Mouse (Mus musculus): ENCODE measurements around the gene Msh5. TPM values are rescaled to one million over a fixed set of nuclear protein-coding genes. Genes with fewer than 3 reads are reported as not detected.

The Msh5 gene
- polyA plus RNA-seq, 1 experiment from 2014 or later, result 1.8 TPM

DNA sequence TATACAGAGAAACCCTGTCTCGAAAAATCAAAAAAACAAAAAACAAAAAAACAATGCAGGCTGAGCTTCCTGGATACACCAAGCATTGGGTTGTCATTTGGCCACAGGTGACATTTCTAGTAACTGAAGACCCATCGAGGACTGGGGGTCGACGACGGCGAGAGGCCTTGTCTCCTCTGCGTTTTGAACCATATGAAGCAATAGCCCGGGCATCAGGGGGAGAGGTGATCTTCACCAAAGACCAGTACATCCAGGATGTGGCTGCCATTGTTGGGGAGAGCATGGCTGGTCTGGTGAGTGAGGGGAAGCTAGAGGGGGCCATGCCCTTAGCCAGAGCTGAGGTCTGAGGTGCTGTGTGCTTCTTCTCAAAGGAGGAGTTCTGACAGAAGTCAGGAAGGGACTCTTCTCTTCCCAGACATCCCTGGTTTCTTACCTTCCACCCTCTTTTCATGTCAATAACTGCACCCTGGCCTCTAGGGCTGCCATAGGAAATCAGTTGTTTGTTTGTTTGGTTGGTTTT, 23.9 kb downstream of the Msh5 start:
- no peak overlapping the region for H3K27ac ChIP-seq (ENCODE audit: low read depth, low read length)
- no peak overlapping the region for H3K4me3 ChIP-seq (ENCODE audit: low read length)
- no peaks in the 10 kb centered on the region for H3K36me3 ChIP-seq (ENCODE audit: control insufficient read depth, insufficient read depth, low read length)
- peaks cover 9% of the 10 kb centered on the region for H3K4me1 ChIP-seq (ENCODE audit: control insufficient read depth, insufficient read depth, low read depth, low read length)
- WGBS, result 95% methylated on average over 8 of the region's 8 CpGs
- no peak for ATAC-seq
- H3K9ac ChIP-seq (ENCODE audit: low read depth, low read length), result no peak overlapping the region
- no peak overlapping the region for H3K4me2 ChIP-seq (ENCODE audit: low read length)
- H3K9me3 ChIP-seq (ENCODE audit: control insufficient read depth, low read length), result no peaks in the 10 kb centered on the region
- no peaks in the 10 kb centered on the region for H3K27me3 ChIP-seq (replicated peaks; ENCODE audit: control insufficient read depth, insufficient read depth, low read length)

DNA sequence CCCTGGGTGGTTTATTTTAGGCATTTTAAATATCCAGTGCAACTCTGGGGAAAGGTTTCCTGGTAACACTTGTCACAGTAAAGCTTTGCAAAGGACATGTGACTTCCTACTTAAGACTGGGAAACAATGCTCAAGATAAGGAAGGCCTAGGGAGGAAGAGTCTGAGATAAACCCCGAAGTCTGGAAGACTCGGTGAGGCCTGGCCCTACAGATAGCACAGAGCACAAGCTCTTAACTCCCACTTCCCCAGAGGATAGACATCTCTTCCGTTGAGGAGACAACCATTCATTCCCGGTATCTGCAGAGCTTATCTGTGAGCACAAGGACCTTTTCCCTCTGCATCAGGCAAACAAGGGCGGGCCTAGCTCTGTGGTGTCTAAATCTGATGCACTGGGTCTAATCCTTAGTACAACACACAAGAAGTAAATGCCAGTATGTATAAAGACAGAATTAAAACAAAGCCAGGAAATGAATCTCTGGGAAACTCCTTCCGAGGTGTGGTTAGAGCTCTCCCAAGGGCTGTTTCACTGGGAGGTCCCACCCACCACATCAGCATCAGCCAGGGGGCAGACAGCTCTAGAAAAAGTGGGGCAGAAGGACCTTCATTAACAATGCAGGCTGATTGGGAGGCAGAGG, 24.6 kb downstream of the Msh5 start:
- no peak for ATAC-seq
- H3K4me3 ChIP-seq (ENCODE audit: low read length), result no peak overlapping the region
- H3K27ac ChIP-seq (ENCODE audit: low read depth, low read length), result no peak overlapping the region
- WGBS, result 66% methylated on average over 6 of the region's 6 CpGs
- H3K9me3 ChIP-seq (ENCODE audit: control insufficient read depth, low read length), result no peaks in the 10 kb centered on the region
- H3K27me3 ChIP-seq (replicated peaks; ENCODE audit: control insufficient read depth, insufficient read depth, low read length), result no peaks in the 10 kb centered on the region
- no peak overlapping the region for H3K4me2 ChIP-seq (ENCODE audit: low read length)
- no peak overlapping the region for H3K9ac ChIP-seq (ENCODE audit: low read depth, low read length)
- H3K36me3 ChIP-seq (ENCODE audit: control insufficient read depth, insufficient read depth, low read length), result 0 out of 2 replicates have a peak, but pooled peaks cover 2% of the 10 kb centered on the region
- peaks cover 5% of the 10 kb centered on the region for H3K4me1 ChIP-seq (ENCODE audit: control insufficient read depth, insufficient read depth, low read depth, low read length)

- 7% methylated on average over 17 of the region's 17 CpGs for WGBS
- H3K4me1 ChIP-seq (ENCODE audit: control insufficient read depth, insufficient read depth, low read depth, low read length), result peaks cover 5% of the 10 kb centered on the region
- peaks cover 3% of the 10 kb centered on the region; the same call in 1 of the 2 replicates for H3K36me3 ChIP-seq (ENCODE audit: control insufficient read depth, insufficient read depth, low read length)
- no peak overlapping the region for H3K9ac ChIP-seq (ENCODE audit: low read depth, low read length)
- H3K9me3 ChIP-seq (ENCODE audit: control insufficient read depth, low read length), result no peaks in the 10 kb centered on the region
- no peak overlapping the region for H3K4me3 ChIP-seq (ENCODE audit: low read length)
- no peak overlapping the region for H3K27ac ChIP-seq (ENCODE audit: low read depth, low read length)
- no peaks in the 10 kb centered on the region for H3K27me3 ChIP-seq (replicated peaks; ENCODE audit: control insufficient read depth, insufficient read depth, low read length)
- H3K4me2 ChIP-seq (ENCODE audit: low read length), result peak overlapping the region; percentile 30
- no peak; the same call in 1 of the 2 replicates for ATAC-seq
Observed at GRCm38 (mm10) chr17:35021163-35021808, 25.3 kb downstream of the Msh5 start.

DNA sequence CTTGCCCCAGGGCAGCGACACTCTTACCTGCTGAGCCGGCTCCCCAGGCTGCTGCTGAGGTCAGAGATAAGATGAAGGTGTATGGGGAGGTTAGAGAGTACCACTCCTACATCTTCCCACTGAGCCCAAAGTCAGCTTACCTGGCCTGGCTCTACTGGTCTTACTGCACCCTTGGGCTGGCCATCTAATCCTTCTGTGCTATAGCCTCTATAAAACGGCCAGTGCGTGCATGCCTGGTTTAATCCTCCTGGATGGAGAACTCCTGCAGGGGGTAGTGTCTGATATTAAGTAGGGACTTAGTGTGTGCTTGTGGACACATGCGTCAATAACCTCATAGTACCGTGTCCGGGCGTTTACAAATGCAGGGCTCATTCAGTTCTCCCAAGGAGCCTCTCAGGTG, 26.0 kb downstream of the Msh5 start:
- H3K9me3 ChIP-seq (ENCODE audit: control insufficient read depth, low read length), result no peaks in the 10 kb centered on the region
- ATAC-seq, result no peak
- no peak overlapping the region for H3K27ac ChIP-seq (ENCODE audit: low read depth, low read length)
- H3K9ac ChIP-seq (ENCODE audit: low read depth, low read length), result no peak overlapping the region
- H3K36me3 ChIP-seq (ENCODE audit: control insufficient read depth, insufficient read depth, low read length), result peaks cover 5% of the 10 kb centered on the region; the same call in 1 of the 2 replicates
- no peak overlapping the region for H3K4me2 ChIP-seq (ENCODE audit: low read length)
- no peak overlapping the region for H3K4me3 ChIP-seq (ENCODE audit: low read length)
- peaks cover 8% of the 10 kb centered on the region for H3K4me1 ChIP-seq (ENCODE audit: control insufficient read depth, insufficient read depth, low read depth, low read length)
- no peaks in the 10 kb centered on the region for H3K27me3 ChIP-seq (replicated peaks; ENCODE audit: control insufficient read depth, insufficient read depth, low read length)
- 88% methylated on average over 8 of the region's 8 CpGs for WGBS

DNA sequence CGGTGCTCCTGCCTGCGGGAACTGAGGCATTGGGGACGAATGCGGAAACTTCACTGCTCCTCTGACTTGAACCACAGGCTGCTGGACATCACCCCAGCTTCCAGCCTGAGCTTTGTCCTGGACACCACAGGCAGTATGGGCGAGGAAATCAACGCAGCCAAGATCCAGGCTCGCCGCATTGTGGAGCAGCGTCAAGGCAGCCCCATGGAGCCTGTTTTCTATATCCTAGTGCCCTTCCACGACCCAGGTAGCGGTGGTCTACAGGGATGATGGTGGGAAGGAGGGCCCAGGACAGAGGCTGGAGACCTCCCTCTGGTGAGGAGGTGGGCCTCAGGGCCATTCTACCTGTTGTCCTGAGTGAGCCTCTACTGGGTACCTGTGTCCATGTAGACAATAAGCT, 26.7 kb downstream of the Msh5 start:
- H3K4me2 ChIP-seq (ENCODE audit: low read length), result no peak overlapping the region
- H3K27me3 ChIP-seq (replicated peaks; ENCODE audit: control insufficient read depth, insufficient read depth, low read length), result no peaks in the 10 kb centered on the region
- H3K9me3 ChIP-seq (ENCODE audit: control insufficient read depth, low read length), result no peaks in the 10 kb centered on the region
- 73% methylated on average over 11 of the region's 11 CpGs for WGBS
- peaks cover 8% of the 10 kb centered on the region for H3K4me1 ChIP-seq (ENCODE audit: control insufficient read depth, insufficient read depth, low read depth, low read length)
- ATAC-seq, result no peak
- H3K9ac ChIP-seq (ENCODE audit: low read depth, low read length), result no peak overlapping the region
- no peak overlapping the region for H3K27ac ChIP-seq (ENCODE audit: low read depth, low read length)
- H3K4me3 ChIP-seq (ENCODE audit: low read length), result no peak overlapping the region
- peaks cover 5% of the 10 kb centered on the region; the same call in 1 of the 2 replicates for H3K36me3 ChIP-seq (ENCODE audit: control insufficient read depth, insufficient read depth, low read length)

DNA sequence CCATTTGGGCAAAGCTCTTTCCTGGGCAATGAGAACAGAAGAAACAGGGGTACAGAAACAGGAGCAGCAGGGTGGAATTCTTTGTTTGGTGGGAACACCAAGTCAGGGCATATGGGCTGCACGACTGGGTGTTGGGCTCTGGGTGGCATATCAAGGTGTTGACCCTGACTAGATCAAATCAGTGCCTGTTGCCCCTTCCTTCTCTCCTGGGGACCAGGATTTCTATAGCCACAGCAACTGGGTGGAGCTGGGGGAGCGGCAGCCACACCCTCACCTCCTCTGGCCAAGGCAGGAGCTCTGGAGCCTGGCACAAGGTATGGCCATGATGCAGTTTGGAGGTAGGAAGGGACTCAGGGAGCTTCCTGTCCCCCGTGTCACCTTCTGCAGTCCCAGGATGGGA, 28.4 kb downstream of the Msh5 start:
- H3K9me3 ChIP-seq (ENCODE audit: control insufficient read depth, low read length), result no peaks in the 10 kb centered on the region
- H3K9ac ChIP-seq (ENCODE audit: low read depth, low read length), result no peak overlapping the region
- ATAC-seq, result no peak
- no peak overlapping the region for H3K4me2 ChIP-seq (ENCODE audit: low read length)
- peaks cover 8% of the 10 kb centered on the region for H3K4me1 ChIP-seq (ENCODE audit: control insufficient read depth, insufficient read depth, low read depth, low read length)
- no peaks in the 10 kb centered on the region for H3K27me3 ChIP-seq (replicated peaks; ENCODE audit: control insufficient read depth, insufficient read depth, low read length)
- peaks cover 20% of the 10 kb centered on the region for H3K36me3 ChIP-seq (ENCODE audit: control insufficient read depth, insufficient read depth, low read length)
- no peak overlapping the region for H3K4me3 ChIP-seq (ENCODE audit: low read length)
- no peak overlapping the region for H3K27ac ChIP-seq (ENCODE audit: low read depth, low read length)
- 77% methylated on average over 3 of the region's 3 CpGs for WGBS

GRCm38 (mm10) chr17:35017706-35018030, 28.9 kb downstream of the Msh5 start:
- H3K4me3 ChIP-seq (ENCODE audit: low read length), result no peak overlapping the region
- no peak overlapping the region for H3K27ac ChIP-seq (ENCODE audit: low read depth, low read length)
- H3K27me3 ChIP-seq (replicated peaks; ENCODE audit: control insufficient read depth, insufficient read depth, low read length), result no peaks in the 10 kb centered on the region
- no peak overlapping the region for H3K4me2 ChIP-seq (ENCODE audit: low read length)
- no peaks in the 10 kb centered on the region for H3K9me3 ChIP-seq (ENCODE audit: control insufficient read depth, low read length)
- no peak for ATAC-seq
- WGBS, result 74% methylated on average over 14 of the region's 14 CpGs
- peaks cover 8% of the 10 kb centered on the region for H3K4me1 ChIP-seq (ENCODE audit: control insufficient read depth, insufficient read depth, low read depth, low read length)
- H3K9ac ChIP-seq (ENCODE audit: low read depth, low read length), result no peak overlapping the region
- peaks cover 25% of the 10 kb centered on the region for H3K36me3 ChIP-seq (ENCODE audit: control insufficient read depth, insufficient read depth, low read length)

DNA sequence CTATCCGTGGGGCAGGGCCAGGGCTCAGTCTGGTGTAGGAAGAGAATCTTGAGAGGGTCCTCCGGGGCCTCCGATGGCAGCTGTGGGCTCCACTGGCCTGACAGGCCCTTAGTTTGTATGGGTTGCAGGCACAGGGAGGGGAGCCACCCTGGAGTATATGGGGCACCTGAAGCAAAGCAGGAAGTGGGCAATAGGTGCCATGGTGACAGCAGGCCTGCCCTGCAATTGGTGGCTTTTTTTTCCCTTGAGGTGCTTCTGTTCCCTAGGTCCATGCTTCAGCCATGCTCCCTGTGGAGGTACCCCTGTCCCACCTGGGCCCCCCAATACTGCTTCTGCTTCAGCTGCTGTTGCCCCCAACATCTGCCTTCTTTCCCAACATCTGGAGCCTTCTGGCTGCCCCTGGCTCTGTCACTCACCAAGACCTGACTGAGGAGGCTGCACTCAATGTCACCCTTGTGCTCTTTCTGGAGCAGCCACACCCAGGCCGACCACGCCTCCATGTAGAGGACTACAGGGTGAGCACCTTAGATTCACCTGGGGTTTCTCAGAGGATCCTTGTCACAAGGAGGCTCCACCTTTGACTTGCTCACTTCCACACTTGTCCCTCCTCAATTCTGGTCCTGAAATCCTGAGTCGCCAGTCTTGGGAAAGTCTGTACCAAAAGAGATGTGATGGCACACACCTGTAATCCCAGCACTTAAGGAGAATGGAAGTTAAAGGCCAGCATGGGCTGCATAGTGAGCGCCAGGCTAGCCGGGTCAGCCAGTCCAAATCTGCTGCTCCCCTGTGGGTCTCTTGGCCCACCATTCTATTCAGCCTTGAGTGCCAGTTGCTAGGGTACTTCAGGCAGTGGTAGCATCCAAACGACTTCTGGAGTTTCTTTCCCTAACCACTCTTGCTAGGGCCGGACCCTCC, 29.5 kb downstream of the Msh5 start:
- peaks cover 31% of the 10 kb centered on the region for H3K36me3 ChIP-seq (ENCODE audit: control insufficient read depth, insufficient read depth, low read length)
- no peak overlapping the region for H3K27ac ChIP-seq (ENCODE audit: low read depth, low read length)
- no peak overlapping the region for H3K4me3 ChIP-seq (ENCODE audit: low read length)
- no peak overlapping the region for H3K9ac ChIP-seq (ENCODE audit: low read depth, low read length)
- no peaks in the 10 kb centered on the region for H3K9me3 ChIP-seq (ENCODE audit: control insufficient read depth, low read length)
- H3K4me2 ChIP-seq (ENCODE audit: low read length), result no peak overlapping the region
- WGBS, result 82% methylated on average over 10 of the region's 10 CpGs
- peaks cover 8% of the 10 kb centered on the region for H3K4me1 ChIP-seq (ENCODE audit: control insufficient read depth, insufficient read depth, low read depth, low read length)
- 0 out of 2 replicates have a peak, but pooled peaks have one; percentile 3 for ATAC-seq
- no peaks in the 10 kb centered on the region for H3K27me3 ChIP-seq (replicated peaks; ENCODE audit: control insufficient read depth, insufficient read depth, low read length)

DNA sequence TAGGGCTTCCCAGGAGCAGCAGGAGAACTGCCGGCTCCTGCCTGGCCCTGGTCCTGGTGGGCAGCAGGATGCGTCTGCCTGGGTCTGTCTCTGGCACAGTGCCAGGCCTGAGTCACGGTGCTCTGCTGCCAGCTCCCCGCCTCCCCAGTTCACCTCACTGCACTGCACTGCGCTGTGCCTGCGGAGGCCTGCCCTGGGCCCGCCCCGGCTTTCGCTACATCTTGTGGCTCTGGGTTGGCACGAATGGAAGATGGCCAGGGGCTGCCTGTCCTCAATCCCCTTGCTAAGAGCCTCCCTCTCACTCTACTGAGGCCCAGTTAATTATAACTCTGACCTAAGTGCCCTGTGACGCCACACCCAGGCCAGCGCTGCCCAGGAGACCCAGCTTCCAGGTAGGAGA, 30.2 kb downstream of the Msh5 start, which contains the start of gene Vwa7:
Vwa7 (plus strand) TSS at position 204 of the 400 bp plus-strand sequence.
- ATAC-seq, result peak; percentile 62
- Histone ChIP-seq H3K9ac (ENCODE audit: low read depth, low read length) (0 out of 2 replicates have a peak within 1 kb of the TSS, but pooled peaks have one; percentile 22), H3K27ac (ENCODE audit: low read depth, low read length) (no peak within 1 kb of the TSS), H3K9me3 (ENCODE audit: control insufficient read depth, low read length) (no peaks in the 10 kb centered on the region), H3K36me3 (ENCODE audit: control insufficient read depth, insufficient read depth, low read length) (peaks cover 38% of the 10 kb centered on the region), H3K4me3 (ENCODE audit: low read length) (no peak within 1 kb of the TSS), H3K4me2 (ENCODE audit: low read length) (no peak within 1 kb of the TSS), H3K4me1 (ENCODE audit: control insufficient read depth, insufficient read depth, low read depth, low read length) (peaks cover 5% of the 10 kb centered on the region), H3K27me3 (replicated peaks; ENCODE audit: control insufficient read depth, insufficient read depth, low read length) (no peaks in the 10 kb centered on the region)
- WGBS, result 50% methylated on average over 12 of the region's 12 CpGs

All from hindbrain, embryonic 16.5 days (tissue).